ENCODE assay signal across 13 mouse cellular contexts in genomic region chr7:84483447-84484407, GRCm38 (mm10). TPM values are rescaled to one million over a fixed set of nuclear protein-coding genes. Genes with fewer than 3 reads are reported as not detected.
"Had no signal": no experiment of that assay in that cellular context is flagged by ENCODE, and none has a peak within 500 bp of the region (broad histone marks: within the 10 kb centered on the region; RNA-seq: fewer than 3 reads in every experiment).

No protein-coding gene starts in this region.

- DNase-seq: layer of hippocampus, adult 9-11 months; layer of hippocampus, postnatal 36 days; lung, adult 2 months; lung, postnatal 36 days; right cerebral cortex, postnatal 14 days; thymus, postnatal 4 days had no signal

- H3K36me3 ChIP-seq: limb, embryonic 12.5 days; liver, embryonic 15.5 days; midbrain, embryonic 13.5 days; stomach, embryonic 15.5 days had no signal

- ATAC-seq: intestine, embryonic 16.5 days; lung, postnatal 0 days; midbrain, embryonic 13.5 days had no signal

- H3K9ac ChIP-seq: limb, embryonic 12.5 days; liver, embryonic 15.5 days; midbrain, embryonic 13.5 days; stomach, embryonic 15.5 days had no signal

- H3K4me3 ChIP-seq: limb, embryonic 12.5 days; liver, embryonic 15.5 days; midbrain, embryonic 13.5 days; stomach, embryonic 15.5 days had no signal

- H3K27ac ChIP-seq: limb, embryonic 12.5 days; liver, embryonic 15.5 days; midbrain, embryonic 13.5 days; stomach, embryonic 15.5 days had no signal

- H3K27me3 ChIP-seq: limb, embryonic 12.5 days; liver, embryonic 15.5 days; midbrain, embryonic 13.5 days; stomach, embryonic 15.5 days had no signal

- H3K9me3 ChIP-seq: limb, embryonic 12.5 days; liver, embryonic 15.5 days; midbrain, embryonic 13.5 days; stomach, embryonic 15.5 days had no signal

- H3K4me1 ChIP-seq: limb, embryonic 12.5 days; liver, embryonic 15.5 days; midbrain, embryonic 13.5 days; stomach, embryonic 15.5 days had no signal

- H3K4me2 ChIP-seq: limb, embryonic 12.5 days; liver, embryonic 15.5 days; midbrain, embryonic 13.5 days; stomach, embryonic 15.5 days had no signal

RNA-seq across cellular contexts. Expression of gene Gm2115, which starts 45.0 kb away (rescaled TPM):
- polyA plus RNA-seq: thymus, postnatal 0 days had no signal
